Mouse (Mus musculus) monocyte, adult 5-6 weeks (primary cell): ENCODE data around the gene Olfr1176. TPM values are rescaled to one million over a fixed set of nuclear protein-coding genes. Genes with fewer than 3 reads are reported as not detected.

Source experiments
- ATAC-seq: fragments of 153-309, 156-312 bp; replicated peaks from 2 replicates; pipeline ENCODE4 v1.8.0; 2017; ENCODE audit warnings: mild to moderate bottlenecking; ENCODE audit not compliant: low TSS enrichment, insufficient number of reproducible peaks, severe bottlenecking, poor library complexity, low FRiP score
- total RNA-seq: library from RNA; stranded (forward); fragments of 200-1000, 200-491, 200-594 nt; gene quantifications from 3 replicates; pipeline ENCODE4 v1.2.3, GENCODE M21; 2017

Olfr1176 gene
- total RNA-seq, result not detected in 3 replicates

GRCm38 (mm10) chr2:88336421-88336820, at the start of gene Olfr1176:
TSS of gene Olfr1176 (plus strand) at chr2:88336721.
- no peak for ATAC-seq

GRCm38 (mm10) chr2:88315035-88315434, 21.5 kb upstream of the Olfr1176 start, which contains the start of gene Olfr1174-ps:
TSS of gene Olfr1174-ps (minus strand) at chr2:88315135.
- ATAC-seq, result no peak

GRCm38 (mm10) chr2:88327115-88327514, 9.4 kb upstream of the Olfr1176 start, which contains the start of gene Olfr1175-ps:
TSS of gene Olfr1175-ps (minus strand) at chr2:88327215.
- ATAC-seq, result no peak

- ATAC-seq, result no peak
Observed at GRCm38 (mm10) chr2:88346392-88346791, 9.9 kb downstream of the Olfr1176 start, which contains the start of gene Olfr1177-ps. TSS of gene Olfr1177-ps (minus strand) at chr2:88346492.

GRCm38 (mm10) chr2:88356304-88356703, 19.8 kb downstream of the Olfr1176 start:
- ATAC-seq, result no peak

GRCm38 (mm10) chr2:88386762-88387161, 50.2 kb downstream of the Olfr1176 start, which contains the start of gene Olfr1178:
TSS of gene Olfr1178 (plus strand) at chr2:88387062.
- ATAC-seq, result no peak

Other genes with a start within 250 kb of the Olfr1176 start
- gene Olfr1164, start 242.8 kb upstream of the Olfr1176 start, total RNA-seq, result not detected in 3 replicates
- not detected in 3 replicates for gene Olfr1166, start 208.4 kb upstream of the Olfr1176 start, total RNA-seq
- not detected in 3 replicates for gene Olfr1167, start 181.5 kb upstream of the Olfr1176 start, total RNA-seq
- not detected in 3 replicates for gene Olfr1168, start 154.8 kb upstream of the Olfr1176 start, total RNA-seq
- gene Olfr1170, start 108.4 kb upstream of the Olfr1176 start, total RNA-seq, result not detected in 3 replicates
- 0.53 TPM in 1 of 3 replicates, not detected in the others for gene Olfr1173, start 56.8 kb upstream of the Olfr1176 start, total RNA-seq
- gene Olfr1174-ps, start 21.6 kb upstream of the Olfr1176 start, total RNA-seq, result not detected in 3 replicates
- gene Olfr1175-ps, start 9.5 kb upstream of the Olfr1176 start, total RNA-seq, result 0.19 TPM in 1 of 3 replicates, not detected in the others
- gene Olfr1177-ps, start 9.8 kb downstream of the Olfr1176 start, total RNA-seq, result not detected in 3 replicates
- not detected in 3 replicates for gene Olfr1178, start 50.3 kb downstream of the Olfr1176 start, total RNA-seq
- not detected in 3 replicates for gene Olfr1179, start 69.7 kb downstream of the Olfr1176 start, total RNA-seq
- not detected in 3 replicates for gene Olfr1180, start 82.4 kb downstream of the Olfr1176 start, total RNA-seq
- not detected in 3 replicates for gene Olfr1181, start 89.5 kb downstream of the Olfr1176 start, total RNA-seq
- not detected in 3 replicates for gene Gm13757, start 112.4 kb downstream of the Olfr1176 start, total RNA-seq
- 0.19 TPM in 1 of 3 replicates, not detected in the others for gene Olfr1183, start 118.1 kb downstream of the Olfr1176 start, total RNA-seq
- not detected in 3 replicates for gene Olfr1184, start 146.9 kb downstream of the Olfr1176 start, total RNA-seq
- gene Olfr1185-ps1, start 156.6 kb downstream of the Olfr1176 start, total RNA-seq, result not detected in 3 replicates
- not detected in 3 replicates for gene Olfr1186, start 181.8 kb downstream of the Olfr1176 start, total RNA-seq
- not detected in 3 replicates for gene Olfr1188, start 220.2 kb downstream of the Olfr1176 start, total RNA-seq
- gene Olfr1189, start 249.7 kb downstream of the Olfr1176 start, total RNA-seq, result not detected in 3 replicates